Mouse (Mus musculus): ENCODE data around the gene Sept4. TPM values are rescaled to one million over a fixed set of nuclear protein-coding genes. Genes with fewer than 3 reads are reported as not detected.

The Sept4 gene
- total and polyA plus RNA-seq, 3 experiments, result 1.5 to 2.4 TPM; not detected in 1

- Histone ChIP-seq H3K27ac (ENCODE audit: control insufficient read depth, low read depth, low read length) (peak overlapping the region; percentile 56), H3K4me3 (ENCODE audit: control insufficient read depth in 1 of 2, insufficient read depth in 1 of 2, low read depth in 2 of 2, low read length in 2 of 2) (peak overlapping the region; percentile 65 to 83), H3K9ac (ENCODE audit: control insufficient read depth, low read depth, low read length, poor library complexity, severe bottlenecking) (peak overlapping the region; percentile 69), H3K36me3 (ENCODE audit: control insufficient read depth in 1 of 2, insufficient read depth in 2 of 2, low read length in 2 of 2) (peaks cover 0 to 13% of the 10 kb centered on the region in 2 experiments; a peak in 2 of 4 replicates), H3K27me3 (ENCODE audit: control insufficient read depth in 1 of 2, insufficient read depth in 2 of 2, low read length in 2 of 2) (no peaks in the 10 kb centered on the region), H3K9me3 (replicated peaks; ENCODE audit: insufficient read depth, low read length) (no peaks in the 10 kb centered on the region), H3K4me1 (ENCODE audit: control insufficient read depth in 1 of 2, insufficient read depth in 2 of 2, low read length in 2 of 2) (peaks cover 5 to 17% of the 10 kb centered on the region in 2 experiments; a peak in 3 of 4 replicates), H3K79me2 (ENCODE audit: control insufficient read depth, insufficient read depth, low read length, poor library complexity) (peaks cover 26% of the 10 kb centered on the region)
- DNase-seq (ENCODE audit: low read depth, low spot score), result peak; percentile 48
- TF ChIP-seq ZNF384 (IDR thresholded peaks at IDR 0.05; ENCODE audit: low read depth, low read length) (peak; percentile 50), MAFK (IDR thresholded peaks at IDR 0.05; ENCODE audit: borderline replicate concordance, low read depth, low read length) (peak; percentile 64; the same call in 1 of the 2 replicates), POLR2A (IDR thresholded peaks at IDR 0.05; ENCODE audit: control insufficient read depth in 1 of 2, insufficient read depth in 1 of 2, low read depth in 1 of 2, low read length in 2 of 2, poor library complexity in 1 of 2) (0 out of 4 replicates have a peak, but pooled peaks of 1 of the 2 experiments have one; percentile 4), E2F4 (IDR thresholded peaks at IDR 0.05; ENCODE audit: borderline replicate concordance, low read depth, low read length) (no peak)
Observed at GRCm38 (mm10) chr11:87592713-87593598, 24.3 kb downstream of the Sept4 start.

GRCm38 (mm10) chr11:87595327-87595841 lies 26.7 kb downstream of the Sept4 start:
- Histone ChIP-seq H3K4me1 (ENCODE audit: control insufficient read depth in 1 of 2, insufficient read depth in 2 of 2, low read length in 2 of 2) (peaks cover 3 to 11% of the 10 kb centered on the region in 2 experiments; a peak in 3 of 4 replicates), H3K79me2 (ENCODE audit: control insufficient read depth, insufficient read depth, low read length, poor library complexity) (peaks cover 26% of the 10 kb centered on the region), H3K4me3 (ENCODE audit: control insufficient read depth in 1 of 2, insufficient read depth in 1 of 2, low read depth in 2 of 2, low read length in 2 of 2) (no peak overlapping the region), H3K27me3 (ENCODE audit: control insufficient read depth in 1 of 2, insufficient read depth in 2 of 2, low read length in 2 of 2) (no peaks in the 10 kb centered on the region), H3K9me3 (replicated peaks; ENCODE audit: insufficient read depth, low read length) (no peaks in the 10 kb centered on the region), H3K9ac (ENCODE audit: control insufficient read depth, low read depth, low read length, poor library complexity, severe bottlenecking) (no peak overlapping the region), H3K36me3 (ENCODE audit: control insufficient read depth in 1 of 2, insufficient read depth in 2 of 2, low read length in 2 of 2) (peaks cover 2 to 10% of the 10 kb centered on the region in 2 experiments), H3K27ac (ENCODE audit: control insufficient read depth, low read depth, low read length) (no peak overlapping the region)
- no peak for DNase-seq (ENCODE audit: low read depth, low spot score)
- TF ChIP-seq KAT2A (conservative IDR thresholded peaks at IDR 0.05; ENCODE audit: low read depth, low read length) (no peak), CHD2 (IDR thresholded peaks at IDR 0.05; ENCODE audit: low read length) (no peak), POLR2AphosphoS2 (IDR thresholded peaks at IDR 0.05; ENCODE audit: low read length) (no peak), USF1 (IDR thresholded peaks at IDR 0.05; ENCODE audit: low read depth, low read length) (no peak), MYB (IDR thresholded peaks at IDR 0.05; ENCODE audit: low read depth, low read length) (no peak)

GRCm38 (mm10) chr11:87595976-87596375 lies 27.3 kb downstream of the Sept4 start:
- TF ChIP-seq UBTF (IDR thresholded peaks at IDR 0.05; ENCODE audit: borderline replicate concordance, insufficient read depth, low read depth, low read length) (no peak), SIN3A (IDR thresholded peaks at IDR 0.05; ENCODE audit: low read length) (no peak), TAL1 (IDR thresholded peaks at IDR 0.05; ENCODE audit: low read length) (no peak), NRF1 (IDR thresholded peaks at IDR 0.05; ENCODE audit: insufficient read depth, low read depth, low read length, poor library complexity, severe bottlenecking) (no peak), CHD2 (IDR thresholded peaks at IDR 0.05; ENCODE audit: low read length) (no peak), MYB (IDR thresholded peaks at IDR 0.05; ENCODE audit: low read depth, low read length) (no peak), CHD1 (IDR thresholded peaks at IDR 0.05; ENCODE audit: low read depth, low read length) (no peak), ZKSCAN1 (IDR thresholded peaks at IDR 0.05; ENCODE audit: low read depth, low read length) (no peak), MEF2A (IDR thresholded peaks at IDR 0.05; ENCODE audit: extremely low read depth, insufficient replicate concordance, low read depth, low read length, poor library complexity, severe bottlenecking) (no peak), E2F4 (IDR thresholded peaks at IDR 0.05; ENCODE audit: borderline replicate concordance, low read depth, low read length) (no peak), GATA1 (IDR thresholded peaks at IDR 0.05; ENCODE audit: low read depth, low read length) (no peak), JUND (IDR thresholded peaks at IDR 0.05; ENCODE audit: low read depth, low read length) (no peak), POLR2AphosphoS2 (IDR thresholded peaks at IDR 0.05; ENCODE audit: low read length) (no peak), SMC3 (IDR thresholded peaks at IDR 0.05; ENCODE audit: low read depth, low read length) (no peak), POLR2AphosphoS5 (IDR thresholded peaks at IDR 0.05; ENCODE audit: borderline replicate concordance, low read depth, low read length) (no peak)
- no peak for DNase-seq (ENCODE audit: low read depth, low spot score)
- H3K36me3 ChIP-seq (ENCODE audit: control insufficient read depth in 1 of 2, insufficient read depth in 2 of 2, low read length in 2 of 2), result peaks cover 2 to 7% of the 10 kb centered on the region in 2 experiments

More at GRCm38 (mm10) chr11:87595976-87596375, 27.3 kb downstream of the Sept4 start:
- no peaks in the 10 kb centered on the region for H3K9me3 ChIP-seq (replicated peaks; ENCODE audit: insufficient read depth, low read length)
- H3K27me3 ChIP-seq (ENCODE audit: control insufficient read depth in 1 of 2, insufficient read depth in 2 of 2, low read length in 2 of 2), result no peaks in the 10 kb centered on the region
- peaks cover 21% of the 10 kb centered on the region for H3K79me2 ChIP-seq (ENCODE audit: control insufficient read depth, insufficient read depth, low read length, poor library complexity)
- no peak overlapping the region for H3K9ac ChIP-seq (ENCODE audit: control insufficient read depth, low read depth, low read length, poor library complexity, severe bottlenecking)
- no peak overlapping the region for H3K4me3 ChIP-seq (ENCODE audit: control insufficient read depth in 1 of 2, insufficient read depth in 1 of 2, low read depth in 2 of 2, low read length in 2 of 2)
- H3K27ac ChIP-seq (ENCODE audit: control insufficient read depth, low read depth, low read length), result no peak overlapping the region
- H3K4me1 ChIP-seq (ENCODE audit: control insufficient read depth in 1 of 2, insufficient read depth in 2 of 2, low read length in 2 of 2), result peaks cover 0 to 11% of the 10 kb centered on the region in 2 experiments; a peak in 3 of 4 replicates

Measured in MEL (cell line).